Mouse (Mus musculus): Measurements from ENCODE around the gene 1700001C19Rik.

GRCm38 (mm10) chr17:47384064-47384463 is 53.1 kb downstream of the 1700001C19Rik start:
- TF ChIP-seq CTCF (IDR thresholded peaks at IDR 0.05) (peak; percentile 23; the same call in 1 of the 2 replicates), EP300 (IDR thresholded peaks at IDR 0.05; ENCODE audit: insufficient read depth, low read depth, low read length) (no peak), POLR2A (IDR thresholded peaks at IDR 0.05; ENCODE audit: insufficient read depth, low read depth, low read length) (no peak)

Measured in heart, adult 2 months (tissue).